Mouse (Mus musculus): ENCODE data around the gene Zbtb7a.

Zbtb7a gene

Small RNA genes within 50 kb of the gene (microRNA-seq; reads per million reads assigned to microRNA genes)
- 0 reads per million in 2 experiments for gene Mir5615-1
- 0 reads per million in 2 experiments for gene Mir5615-2
